Mouse (Mus musculus) E14TG2a.4 (cell line): Measurements from ENCODE around the gene Sik1.

Experiments
- CTCF ChIP-seq: conservative IDR thresholded peaks from 2 replicates; pipeline ENCODE4 v1.5.1; 2014; ENCODE audit warnings: low read length
- NANOG ChIP-seq: IDR thresholded peaks from 2 replicates; pipeline ENCODE4 v1.6.1; 2014; ENCODE audit warnings: borderline replicate concordance, low read length, mixed read lengths

DNA sequence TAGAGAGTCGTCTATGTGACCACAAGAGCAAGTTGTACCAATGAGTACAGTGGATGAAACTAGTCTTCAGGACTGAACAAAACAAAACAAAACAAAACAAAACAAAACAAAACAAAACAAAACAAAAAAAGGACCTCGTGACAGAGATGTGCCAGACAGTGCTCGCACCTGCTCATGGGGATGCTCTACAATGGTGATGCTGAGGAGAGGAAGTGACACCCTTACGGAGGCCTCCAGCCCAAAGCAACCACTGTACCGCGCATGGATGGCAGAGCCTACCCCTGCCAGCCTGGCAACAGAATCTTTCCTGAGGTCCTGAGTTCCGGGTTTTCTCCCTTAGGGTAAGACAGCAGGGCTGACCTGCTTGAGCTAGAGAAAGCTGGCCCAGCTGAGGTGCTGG lies 46.5 kb downstream of the Sik1 start:
- TF ChIP-seq CTCF = no peak
- no peak for TF ChIP-seq NANOG
